Mouse (Mus musculus): ENCODE results near the gene Gucy1b1.

Gucy1b1 gene

DNA sequence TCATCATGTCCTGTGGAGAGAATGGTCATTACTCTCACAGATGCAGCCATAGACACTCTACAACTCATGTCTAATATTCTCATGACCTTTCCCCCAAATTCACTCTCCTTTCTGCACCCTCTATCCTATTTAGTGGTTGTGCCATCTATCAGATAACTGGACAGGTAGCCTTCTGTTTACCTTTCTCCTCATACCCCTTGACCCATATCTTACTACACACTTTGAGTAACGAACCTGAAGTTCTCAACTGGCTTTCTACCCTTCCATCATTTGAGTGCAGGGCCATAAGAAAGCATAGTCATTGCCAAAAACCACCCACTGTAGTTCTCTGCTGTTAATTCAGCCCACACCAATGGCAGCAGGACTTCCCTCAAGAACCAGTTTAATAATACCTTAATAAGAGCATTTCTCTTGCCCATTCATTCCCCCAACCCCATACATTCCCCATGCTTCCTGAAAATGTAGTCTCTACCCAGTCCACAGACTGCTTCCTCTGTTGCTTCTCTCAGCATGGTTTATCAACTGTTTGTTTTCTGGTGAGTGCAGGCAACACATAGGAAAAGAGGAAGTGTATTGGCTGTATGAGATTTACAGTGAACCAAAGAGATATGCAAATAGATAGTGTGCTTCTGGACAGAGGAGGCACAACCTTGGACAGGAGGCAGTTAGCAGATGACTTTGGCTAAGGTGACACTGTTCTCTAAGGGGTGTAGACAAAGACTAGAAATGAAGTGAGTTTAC is 44.3 kb downstream of the Gucy1b1 start:
- DNase-seq, result no peak

- no peak for DNase-seq
These were observed 45.3 kb downstream of the Gucy1b1 start for GRCm38 (mm10) chr3:82029229-82029628.

GRCm38 (mm10) chr3:82027286-82027685 is 47.2 kb downstream of the Gucy1b1 start:
- no peak for DNase-seq

- DNase-seq, result no peak
These were observed 51.4 kb downstream of the Gucy1b1 start for GRCm38 (mm10) chr3:82023065-82023464.

DNA sequence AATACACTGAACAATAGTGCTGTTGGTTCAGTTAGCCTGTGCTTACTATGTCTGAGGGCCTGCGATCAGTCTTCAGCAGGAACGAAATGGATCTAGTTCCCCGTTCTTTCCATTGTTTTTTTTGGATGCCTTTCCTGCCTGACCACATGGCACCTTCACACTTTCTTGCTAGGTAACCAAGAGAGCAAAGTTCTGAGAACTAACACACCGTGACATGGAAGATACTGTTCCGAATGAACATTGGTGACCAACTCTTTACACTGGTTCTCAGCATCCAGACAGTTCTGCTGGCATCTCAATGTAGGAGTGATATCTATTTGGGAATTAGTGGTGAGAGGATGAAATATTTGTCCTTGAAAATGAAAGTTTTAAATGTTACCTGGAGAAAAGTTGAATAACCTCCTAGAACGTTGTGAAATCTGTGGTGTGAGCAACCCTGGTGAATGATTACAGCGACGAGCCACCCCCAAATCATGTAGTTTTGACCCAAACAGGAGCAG is 52.0 kb downstream of the Gucy1b1 start:
- no peak for DNase-seq

GRCm38 (mm10) chr3:82014148-82014703 is 60.3 kb downstream of the Gucy1b1 start:
- DNase-seq, result no peak

- DNase-seq, result no peak
These were observed 67.5 kb downstream of the Gucy1b1 start for GRCm38 (mm10) chr3:82007002-82007401.

DNA sequence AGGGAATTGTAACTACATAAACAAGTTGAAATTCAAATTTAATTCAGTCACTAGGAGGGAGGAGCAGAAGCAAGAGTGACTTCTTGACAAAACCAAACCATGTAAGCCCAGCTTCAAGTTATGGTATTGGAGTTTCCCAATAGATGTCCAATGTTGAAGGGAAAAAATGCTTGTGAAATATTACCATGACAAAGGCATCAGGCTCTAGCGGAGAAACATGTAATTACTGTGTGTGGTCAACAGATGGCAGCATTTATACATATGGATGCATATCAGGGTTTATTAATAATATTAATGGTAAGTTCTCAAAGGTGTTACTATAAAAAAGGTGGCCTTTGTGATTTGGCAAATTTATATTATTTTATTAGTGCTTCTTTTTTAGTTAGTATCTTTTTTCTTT is 78.5 kb downstream of the Gucy1b1 start:
- DNase-seq, result no peak

GRCm38 (mm10) chr3:81995371-81995770 is 79.1 kb downstream of the Gucy1b1 start:
- DNase-seq, result no peak

DNA sequence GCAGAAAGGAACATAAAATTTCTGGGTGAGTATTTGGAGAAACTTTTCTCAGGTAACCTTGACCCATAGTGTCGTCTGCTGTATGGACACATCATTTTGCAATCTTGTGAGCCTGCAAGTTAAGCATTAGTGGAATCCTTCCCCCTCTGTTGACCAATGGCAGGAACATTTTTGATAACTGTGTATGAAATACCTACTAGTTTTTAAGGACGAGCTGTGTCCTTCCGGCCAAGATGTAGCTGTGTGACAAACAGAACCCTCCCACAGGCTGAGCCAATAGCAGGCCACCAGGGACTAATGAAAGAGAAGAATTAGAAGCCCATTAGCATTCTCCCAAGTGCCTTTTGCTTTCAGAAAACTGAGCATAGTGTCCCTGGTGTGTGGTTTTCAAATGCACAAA is 84.0 kb downstream of the Gucy1b1 start:
- no peak for DNase-seq

- DNase-seq, result no peak
These were observed 84.8 kb downstream of the Gucy1b1 start for GRCm38 (mm10) chr3:81989692-81990141.

DNA sequence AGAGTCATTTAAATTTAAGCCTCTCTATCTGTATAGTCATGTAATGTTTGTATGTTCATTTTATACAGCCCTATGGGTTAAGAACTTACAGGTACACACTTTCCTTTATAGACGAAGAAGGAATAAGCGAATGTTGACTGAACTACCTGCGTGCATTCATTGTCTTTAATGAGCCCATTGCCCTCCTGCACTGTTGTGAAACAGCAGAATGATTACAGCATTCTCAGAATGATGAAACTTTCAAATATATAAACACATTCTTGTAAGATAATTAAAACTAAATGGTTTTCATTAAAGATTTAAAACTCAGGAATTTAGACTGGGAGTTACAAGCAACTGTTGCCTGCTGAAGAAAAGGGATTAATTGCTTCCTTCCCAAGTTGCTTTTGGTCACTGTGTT is 86.9 kb downstream of the Gucy1b1 start:
- DNase-seq, result no peak

DNA sequence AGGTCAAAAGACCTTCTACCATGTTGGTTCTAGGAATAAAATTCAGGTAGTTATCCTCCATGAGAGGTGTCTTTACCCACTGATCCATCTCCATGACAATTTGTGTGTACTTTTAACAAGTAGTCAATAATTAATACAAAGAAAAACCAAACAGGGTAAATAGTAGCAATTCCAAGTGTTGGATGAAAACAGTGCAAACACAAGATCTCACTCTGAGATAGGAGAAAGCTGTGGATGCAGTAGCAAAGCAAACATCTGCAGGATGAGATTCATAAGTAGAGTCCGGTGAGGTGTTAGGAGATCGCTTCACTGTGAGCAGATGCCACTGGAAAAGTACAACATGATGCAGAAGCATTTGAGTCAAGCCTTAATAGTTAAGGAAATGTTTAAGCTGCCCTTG is 88.4 kb downstream of the Gucy1b1 start:
- DNase-seq, result no peak

DNA sequence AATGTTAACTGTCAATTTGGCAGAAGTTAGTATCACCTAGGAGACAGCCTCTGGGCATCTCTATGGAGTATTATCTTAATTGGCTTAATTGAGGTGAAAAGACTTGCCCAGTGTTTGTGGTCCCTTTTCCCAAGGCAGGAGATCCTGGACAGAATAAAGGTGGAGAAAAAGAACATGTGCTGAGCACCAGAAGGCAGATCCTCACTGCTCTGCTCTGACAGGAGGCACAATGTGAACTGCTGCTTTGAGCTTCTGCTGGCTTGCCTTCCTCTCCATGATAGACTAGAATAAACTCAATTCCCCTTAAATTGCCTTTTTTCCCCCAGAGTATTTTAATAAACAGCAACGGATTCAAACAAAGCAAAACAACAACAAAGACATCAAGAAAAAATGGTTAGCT is 89.4 kb downstream of the Gucy1b1 start:
- no peak for DNase-seq

- no peak for DNase-seq
These were observed 91.2 kb downstream of the Gucy1b1 start for GRCm38 (mm10) chr3:81983120-81983895.

All from heart, adult 11 months (tissue).